ENCODE assay signal across 8 mouse cellular contexts in genomic region chr3:104967548-104968300, GRCm38 (mm10). TPM values are rescaled to one million over a fixed set of nuclear protein-coding genes. Genes with fewer than 3 reads are reported as not detected.
DNase-seq lines count a peak whose midpoint lies in the region; ATAC-seq lines count a peak whose summit lies in the region.

No protein-coding gene starts in this region.

- no peaks in the 10 kb centered on the region for H3K9me3 ChIP-seq in hindbrain, embryonic 13.5 days

- H3K4me2 ChIP-seq in hindbrain, embryonic 13.5 days: peak overlapping the region; percentile 64

- ATAC-seq in hindbrain, embryonic 13.5 days (ENCODE audit: low FRiP score): peak; percentile 71

- peaks cover 48% of the 10 kb centered on the region for H3K27me3 ChIP-seq in hindbrain, embryonic 13.5 days

- H3K9ac ChIP-seq in hindbrain, embryonic 13.5 days: peak overlapping the region; percentile 74

- peak overlapping the region; percentile 45 for H3K4me3 ChIP-seq in hindbrain, embryonic 13.5 days

- H3K4me1 ChIP-seq in hindbrain, embryonic 13.5 days (replicated peaks): peaks cover 16% of the 10 kb centered on the region

- no peak overlapping the region for H3K27ac ChIP-seq in hindbrain, embryonic 13.5 days

- no peaks in the 10 kb centered on the region for H3K36me3 ChIP-seq in hindbrain, embryonic 13.5 days

- WGBS in hindbrain, embryonic 13.5 days: under 1% methylated on average over 49 of the region's 49 CpGs

- peak; percentile 92 for DNase-seq in Muller cell, postnatal 12 days (ENCODE audit: inconsistent ontology term)
- DNase-seq in cerebellum, adult 9-10 months: peak; percentile 39
- peak; percentile 70 to 87 for DNase-seq in frontal cortex, postnatal 14 days (ENCODE audit: low spot score in 2 of 2)
- DNase-seq in layer of hippocampus, postnatal 25 days (ENCODE audit: extremely low spot score in 1 of 2, low spot score in 1 of 2): peak; percentile 87 to 94
- DNase-seq in lung, postnatal 14 days: peak; percentile 96
- peak; percentile 85 for DNase-seq in retina, postnatal 1 day
- peak; percentile 85 to 96 for DNase-seq in urinary bladder, adult 18-20 months (ENCODE audit: low spot score in 2 of 2)

RNA-seq across cellular contexts. Expression of gene Wnt2b, which starts 6.0 kb away (rescaled TPM):
- 0.63 and 0.75 TPM in 2 replicates for polyA plus RNA-seq in hindbrain, embryonic 13.5 days (2015; fragmentation: Nextera tagmentation; extraction: Ambion mirVana)
- total RNA-seq in layer of hippocampus, postnatal 25 days (2021): under 1 TPM; 0.23 to 0.66 TPM

Comparison
In these comparisons a context has a peak if more than half of its experiments do, and no peak if none do; other contexts are left out.
1. DNase-seq: peak in every context shown above with its lines; median percentile 96 in lung, postnatal 14 days; 92 in Muller cell, postnatal 12 days; 90 in layer of hippocampus, postnatal 25 days; 90 in urinary bladder, adult 18-20 months; 85 in retina, postnatal 1 day; 78 in frontal cortex, postnatal 14 days; 39 in cerebellum, adult 9-10 months.